Mouse (Mus musculus): ENCODE data around the gene Zfp583. TPM values are rescaled to one million over a fixed set of nuclear protein-coding genes. Genes with fewer than 3 reads are reported as not detected.
"Not testable (repeated sequence)": the region's sequence is repeated elsewhere in the genome, so short reads cannot be mapped to it uniquely, and the experiment has no call there.

The Zfp583 gene
- polyA plus RNA-seq (2014; fragmentation: Nextera tagmentation; extraction: Ambion mirVana) = 14.4 and 18.2 TPM in 2 replicates

- Histone ChIP-seq H3K27me3 (ENCODE audit: control insufficient read depth, insufficient read depth, low read length) (no peaks in the 10 kb centered on the region), H3K27ac (peak within 1 kb of the TSS; percentile 90), H3K4me3 (replicated peaks; ENCODE audit: low read length) (peak within 1 kb of the TSS; percentile 61), H3K9me3 (ENCODE audit: control insufficient read depth, low read length) (no peaks in the 10 kb centered on the region), H3K4me1 (replicated peaks; ENCODE audit: control insufficient read depth, insufficient read depth, low read length) (peaks cover 9% of the 10 kb centered on the region; the same call in 1 of the 2 replicates), H3K9ac (peak within 1 kb of the TSS; percentile 88), H3K36me3 (replicated peaks; ENCODE audit: control insufficient read depth, insufficient read depth) (peaks cover 23% of the 10 kb centered on the region), H3K4me2 (replicated peaks) (peak within 1 kb of the TSS; percentile 69)
- WGBS = 6% methylated on average over 31 of the region's 31 CpGs
- DNase-seq (ENCODE audit: low spot score) = peak; percentile 89
- ATAC-seq (ENCODE audit: low FRiP score) = peak; percentile 95
Measured at GRCm38 (mm10) chr7:6331233-6331956, at the start of gene Zfp583. Gene Zfp583 (minus strand): TSS chr7:6331285.

- Histone ChIP-seq H3K36me3 (replicated peaks; ENCODE audit: control insufficient read depth, insufficient read depth) (0 out of 2 replicates have a peak, but pooled peaks cover 18% of the 10 kb centered on the region), H3K4me1 (replicated peaks; ENCODE audit: control insufficient read depth, insufficient read depth, low read length) (peaks cover 6% of the 10 kb centered on the region; the same call in 1 of the 2 replicates), H3K4me3 (replicated peaks; ENCODE audit: low read length) (no peak overlapping the region), H3K9me3 (ENCODE audit: control insufficient read depth, low read length) (no peaks in the 10 kb centered on the region), H3K9ac (no peak overlapping the region), H3K27ac (no peak overlapping the region), H3K4me2 (replicated peaks) (no peak overlapping the region), H3K27me3 (ENCODE audit: control insufficient read depth, insufficient read depth, low read length) (no peaks in the 10 kb centered on the region)
- DNase-seq (ENCODE audit: low spot score) (no peak), ATAC-seq (ENCODE audit: low FRiP score) (no peak)
- WGBS = 90% methylated on average over 8 of the region's 8 CpGs
Measured at GRCm38 (mm10) chr7:6378441-6378840, 47.4 kb upstream of the Zfp583 start.

- Histone ChIP-seq H3K4me3 (replicated peaks; ENCODE audit: low read length) (no peak overlapping the region), H3K4me2 (replicated peaks) (no peak overlapping the region), H3K27me3 (ENCODE audit: control insufficient read depth, insufficient read depth, low read length) (no peaks in the 10 kb centered on the region), H3K9ac (no peak overlapping the region), H3K27ac (no peak overlapping the region), H3K4me1 (replicated peaks; ENCODE audit: control insufficient read depth, insufficient read depth, low read length) (no peaks in the 10 kb centered on the region), H3K9me3 (ENCODE audit: control insufficient read depth, low read length) (no peaks in the 10 kb centered on the region), H3K36me3 (replicated peaks; ENCODE audit: control insufficient read depth, insufficient read depth) (peaks cover 13% of the 10 kb centered on the region; the same call in 1 of the 2 replicates)
- ATAC-seq (ENCODE audit: low FRiP score) = no peak
- WGBS = 90% methylated on average over 3 of the region's 3 CpGs
- DNase-seq (ENCODE audit: low spot score) = no peak
Measured at GRCm38 (mm10) chr7:6372993-6373392, 41.9 kb upstream of the Zfp583 start.

DNA sequence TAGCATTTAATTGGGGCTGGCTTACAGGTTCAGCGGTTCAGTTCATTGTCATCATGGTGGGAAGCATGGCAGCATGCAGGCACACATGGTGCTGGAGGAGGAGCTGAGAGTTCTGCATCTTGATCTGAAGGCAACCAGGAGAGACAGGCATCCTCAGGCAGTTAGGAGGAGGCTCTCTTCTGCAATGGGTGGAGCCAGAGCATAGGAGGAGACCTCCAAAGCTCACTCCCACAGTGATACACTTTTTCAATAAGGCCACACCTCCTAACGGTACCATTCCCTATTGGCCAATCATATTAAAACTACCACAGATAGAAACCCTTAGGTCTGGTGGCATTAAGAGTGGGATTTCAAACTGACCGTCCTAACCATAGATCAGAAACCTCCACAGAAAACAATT, 38.4 kb upstream of the Zfp583 start:
- DNase-seq (ENCODE audit: low spot score) = no peak
- no peaks in the 10 kb centered on the region for H3K9me3 ChIP-seq (ENCODE audit: control insufficient read depth, low read length)
- no peak overlapping the region for H3K4me3 ChIP-seq (replicated peaks; ENCODE audit: low read length)
- no peak overlapping the region for H3K27ac ChIP-seq
- ATAC-seq (ENCODE audit: low FRiP score) = no peak
- H3K9ac ChIP-seq = no peak overlapping the region
- no peaks in the 10 kb centered on the region for H3K27me3 ChIP-seq (ENCODE audit: control insufficient read depth, insufficient read depth, low read length)
- no peak overlapping the region for H3K4me2 ChIP-seq (replicated peaks)
- H3K4me1 ChIP-seq (replicated peaks; ENCODE audit: control insufficient read depth, insufficient read depth, low read length) = peaks cover 3% of the 10 kb centered on the region; the same call in 1 of the 2 replicates
- 85% methylated on average over 3 of the region's 3 CpGs for WGBS
- peaks cover 5% of the 10 kb centered on the region; the same call in 1 of the 2 replicates for H3K36me3 ChIP-seq (replicated peaks; ENCODE audit: control insufficient read depth, insufficient read depth)

- not testable (repeated sequence) for H3K9me3 ChIP-seq (ENCODE audit: control insufficient read depth, low read length); H3K27me3 ChIP-seq (ENCODE audit: control insufficient read depth, insufficient read depth, low read length); H3K27ac ChIP-seq; H3K9ac ChIP-seq; H3K4me3 ChIP-seq (replicated peaks; ENCODE audit: low read length); DNase-seq (ENCODE audit: low spot score); H3K4me2 ChIP-seq (replicated peaks); ATAC-seq (ENCODE audit: low FRiP score); H3K4me1 ChIP-seq (replicated peaks; ENCODE audit: control insufficient read depth, insufficient read depth, low read length); H3K36me3 ChIP-seq (replicated peaks; ENCODE audit: control insufficient read depth, insufficient read depth)
- 90% methylated on average over 5 of the region's 5 CpGs for WGBS
Measured at GRCm38 (mm10) chr7:6368146-6368545, 37.1 kb upstream of the Zfp583 start.

GRCm38 (mm10) chr7:6367185-6367584, 36.1 kb upstream of the Zfp583 start:
- no peak overlapping the region for H3K4me2 ChIP-seq (replicated peaks)
- 91% methylated on average over 5 of the region's 5 CpGs for WGBS

DNA sequence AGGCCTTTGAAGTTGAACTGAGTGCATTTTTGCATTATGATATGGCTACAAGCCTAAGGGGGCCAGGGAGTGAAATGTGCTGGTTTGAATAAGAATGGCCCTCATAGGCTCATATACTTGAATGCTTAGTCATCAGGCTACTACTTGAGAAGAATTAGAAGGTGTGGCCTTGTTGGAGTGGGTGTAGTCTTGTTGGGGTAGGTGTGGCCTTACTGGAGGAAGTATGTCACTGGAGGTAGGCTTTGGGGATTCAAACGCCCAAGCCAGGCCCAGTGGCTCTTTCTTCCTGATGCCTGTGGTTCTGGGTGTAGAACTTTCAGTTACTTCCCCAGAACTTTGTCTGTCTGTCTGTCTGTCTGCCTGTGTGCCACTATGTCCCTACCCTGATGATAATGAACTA, 33.7 kb upstream of the Zfp583 start:
- Histone ChIP-seq H3K4me1 (replicated peaks; ENCODE audit: control insufficient read depth, insufficient read depth, low read length) (peaks cover 14% of the 10 kb centered on the region; the same call in 1 of the 2 replicates), H3K27ac (no peak overlapping the region), H3K27me3 (ENCODE audit: control insufficient read depth, insufficient read depth, low read length) (no peaks in the 10 kb centered on the region), H3K9ac (no peak overlapping the region), H3K4me3 (replicated peaks; ENCODE audit: low read length) (no peak overlapping the region), H3K9me3 (ENCODE audit: control insufficient read depth, low read length) (no peaks in the 10 kb centered on the region), H3K4me2 (replicated peaks) (peak overlapping the region; percentile 65; the same call in 1 of the 2 replicates), H3K36me3 (replicated peaks; ENCODE audit: control insufficient read depth, insufficient read depth) (no peaks in the 10 kb centered on the region)
- 67% methylated on average over 1 of the region's 1 CpGs for whole genome bisulfite sequencing
- DNase-seq (ENCODE audit: low spot score) (no peak), ATAC-seq (ENCODE audit: low FRiP score) (no peak)

More at GRCm38 (mm10) chr7:6367185-6367584, 36.1 kb upstream of the Zfp583 start:
- Histone ChIP-seq H3K36me3 (replicated peaks; ENCODE audit: control insufficient read depth, insufficient read depth) (no peaks in the 10 kb centered on the region), H3K27ac (no peak overlapping the region), H3K9me3 (ENCODE audit: control insufficient read depth, low read length) (no peaks in the 10 kb centered on the region), H3K4me1 (replicated peaks; ENCODE audit: control insufficient read depth, insufficient read depth, low read length) (peaks cover 9% of the 10 kb centered on the region; the same call in 1 of the 2 replicates), H3K9ac (no peak overlapping the region), H3K4me3 (replicated peaks; ENCODE audit: low read length) (no peak overlapping the region), H3K27me3 (ENCODE audit: control insufficient read depth, insufficient read depth, low read length) (no peaks in the 10 kb centered on the region)
- DNase-seq (ENCODE audit: low spot score) = no peak
- no peak for ATAC-seq (ENCODE audit: low FRiP score)

- H3K27me3 ChIP-seq (ENCODE audit: control insufficient read depth, insufficient read depth, low read length) = no peaks in the 10 kb centered on the region
- WGBS = under 1% methylated on average over 23 of the region's 23 CpGs
- peak within 1 kb of the TSS; percentile 42 for H3K4me3 ChIP-seq (replicated peaks; ENCODE audit: low read length)
- DNase-seq (ENCODE audit: low spot score) = peak; percentile 93
- H3K4me2 ChIP-seq (replicated peaks) = peak within 1 kb of the TSS; percentile 65
- H3K9ac ChIP-seq = peak within 1 kb of the TSS; percentile 72
- peak within 1 kb of the TSS; percentile 96 for H3K27ac ChIP-seq
- H3K36me3 ChIP-seq (replicated peaks; ENCODE audit: control insufficient read depth, insufficient read depth) = no peaks in the 10 kb centered on the region
- ATAC-seq (ENCODE audit: low FRiP score) = peak; percentile 85
- H3K4me1 ChIP-seq (replicated peaks; ENCODE audit: control insufficient read depth, insufficient read depth, low read length) = peaks cover 14% of the 10 kb centered on the region; the same call in 1 of the 2 replicates
- no peaks in the 10 kb centered on the region for H3K9me3 ChIP-seq (ENCODE audit: control insufficient read depth, low read length)
Measured at GRCm38 (mm10) chr7:6363047-6363488, 32.0 kb upstream of the Zfp583 start, which contains the start of gene Zfp78. Gene Zfp78 (plus strand): TSS chr7:6363280.

DNA sequence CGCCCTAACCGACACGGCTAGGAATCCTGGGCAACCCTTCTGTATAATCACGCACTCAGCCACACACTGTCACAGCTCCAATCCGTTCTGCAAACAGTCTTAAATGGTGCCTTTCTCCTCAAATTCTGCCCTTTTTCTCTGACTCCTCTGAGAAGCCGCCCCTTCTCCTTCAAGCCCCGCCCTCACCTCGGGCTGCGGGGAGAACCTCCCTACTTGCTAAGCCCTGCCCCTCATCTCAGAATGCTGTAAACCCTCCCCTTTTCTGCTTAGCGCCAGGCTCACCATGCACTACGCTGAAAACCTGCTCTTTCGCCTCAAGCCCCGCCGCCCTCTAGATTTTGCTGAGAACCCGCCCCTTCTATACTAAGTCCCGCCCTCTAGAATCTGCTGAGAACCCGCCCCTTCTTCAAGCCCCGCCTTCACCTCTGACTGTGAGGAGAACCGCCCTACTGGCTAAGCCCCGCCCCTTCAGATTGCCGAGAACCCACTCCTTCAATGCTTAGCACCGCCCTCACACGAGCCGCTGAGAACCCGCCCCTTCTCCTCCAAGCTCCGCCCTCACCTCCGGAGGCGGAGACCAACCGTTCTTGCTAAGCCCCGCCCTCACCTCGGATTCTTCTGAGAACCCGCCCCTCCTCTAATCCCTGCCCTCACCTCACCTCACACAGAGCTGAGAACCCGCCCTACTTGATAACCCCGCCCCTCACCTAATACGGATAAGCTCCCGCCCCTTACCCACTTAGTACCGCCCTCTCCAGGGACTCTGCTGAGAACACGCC, 31.4 kb upstream of the Zfp583 start:
- Histone ChIP-seq H3K36me3 (replicated peaks; ENCODE audit: control insufficient read depth, insufficient read depth) (no peaks in the 10 kb centered on the region), H3K9ac (peak overlapping the region; percentile 72), H3K27me3 (ENCODE audit: control insufficient read depth, insufficient read depth, low read length) (no peaks in the 10 kb centered on the region), H3K9me3 (ENCODE audit: control insufficient read depth, low read length) (no peaks in the 10 kb centered on the region), H3K27ac (peak overlapping the region; percentile 96), H3K4me2 (replicated peaks) (peak overlapping the region; percentile 65), H3K4me1 (replicated peaks; ENCODE audit: control insufficient read depth, insufficient read depth, low read length) (peaks cover 14% of the 10 kb centered on the region; the same call in 1 of the 2 replicates), H3K4me3 (replicated peaks; ENCODE audit: low read length) (peak overlapping the region; percentile 42)
- WGBS = under 1% methylated on average over 38 of the region's 38 CpGs
- ATAC-seq (ENCODE audit: low FRiP score) (peak; percentile 93), DNase-seq (ENCODE audit: low spot score) (peak; percentile 97)
